Mouse (Mus musculus): ENCODE measurements around the gene Usp7. TPM values are rescaled to one million over a fixed set of nuclear protein-coding genes. Genes with fewer than 3 reads are reported as not detected.

Usp7 gene
- polyA plus RNA-seq, 1 experiment from 2014 or later: 28.4 TPM

- no peak overlapping the region for H3K27ac ChIP-seq (replicated peaks)
- no peaks in the 10 kb centered on the region for H3K4me1 ChIP-seq
- ATAC-seq (ENCODE audit: insufficient number of reproducible peaks, low FRiP score, low TSS enrichment, low read depth): no peak
- H3K4me2 ChIP-seq (replicated peaks): no peak overlapping the region
- no peak overlapping the region for H3K4me3 ChIP-seq (replicated peaks)
- H3K9ac ChIP-seq: no peak overlapping the region
- 57% methylated on average over 2 of the region's 2 CpGs for WGBS
- H3K27me3 ChIP-seq: no peaks in the 10 kb centered on the region
- no peaks in the 10 kb centered on the region for H3K9me3 ChIP-seq (replicated peaks)
- no peaks in the 10 kb centered on the region for H3K36me3 ChIP-seq
These were observed 31.6 kb upstream of the Usp7 start for GRCm38 (mm10) chr16:8823661-8824060.

GRCm38 (mm10) chr16:8822586-8822985 is 30.5 kb upstream of the Usp7 start:
- Histone ChIP-seq H3K4me1 (no peaks in the 10 kb centered on the region), H3K9ac (no peak overlapping the region), H3K4me2 (replicated peaks) (no peak overlapping the region), H3K27me3 (no peaks in the 10 kb centered on the region), H3K9me3 (replicated peaks) (no peaks in the 10 kb centered on the region), H3K36me3 (no peaks in the 10 kb centered on the region), H3K27ac (replicated peaks) (no peak overlapping the region), H3K4me3 (replicated peaks) (no peak overlapping the region)
- 81% methylated on average over 4 of the region's 4 CpGs for WGBS
- no peak for ATAC-seq (ENCODE audit: insufficient number of reproducible peaks, low FRiP score, low TSS enrichment, low read depth)

- H3K27ac ChIP-seq (replicated peaks): no peak overlapping the region
- H3K9ac ChIP-seq: no peak overlapping the region
- no peaks in the 10 kb centered on the region for H3K36me3 ChIP-seq
- no peak overlapping the region for H3K4me3 ChIP-seq (replicated peaks)
- no peak overlapping the region for H3K4me2 ChIP-seq (replicated peaks)
- WGBS: 47% methylated on average over 1 of the region's 1 CpGs
- ATAC-seq (ENCODE audit: insufficient number of reproducible peaks, low FRiP score, low TSS enrichment, low read depth): no peak
- H3K4me1 ChIP-seq: no peaks in the 10 kb centered on the region
- no peaks in the 10 kb centered on the region for H3K27me3 ChIP-seq
- H3K9me3 ChIP-seq (replicated peaks): no peaks in the 10 kb centered on the region
These were observed 29.3 kb upstream of the Usp7 start for GRCm38 (mm10) chr16:8821429-8821828.

GRCm38 (mm10) chr16:8817872-8818271 is 25.8 kb upstream of the Usp7 start:
- 79% methylated on average over 4 of the region's 4 CpGs for WGBS

GRCm38 (mm10) chr16:8810399-8811127 is 18.5 kb upstream of the Usp7 start:
- 85% methylated on average over 14 of the region's 14 CpGs for WGBS
- Histone ChIP-seq H3K9ac (no peak overlapping the region), H3K4me3 (replicated peaks) (no peak overlapping the region), H3K27me3 (no peaks in the 10 kb centered on the region), H3K9me3 (replicated peaks) (no peaks in the 10 kb centered on the region), H3K36me3 (no peaks in the 10 kb centered on the region), H3K4me2 (replicated peaks) (no peak overlapping the region), H3K4me1 (no peaks in the 10 kb centered on the region), H3K27ac (replicated peaks) (no peak overlapping the region)
- ATAC-seq (ENCODE audit: insufficient number of reproducible peaks, low FRiP score, low TSS enrichment, low read depth): no peak

More at GRCm38 (mm10) chr16:8817872-8818271, 25.8 kb upstream of the Usp7 start:
- no peak for ATAC-seq (ENCODE audit: insufficient number of reproducible peaks, low FRiP score, low TSS enrichment, low read depth)
- Histone ChIP-seq H3K27me3 (no peaks in the 10 kb centered on the region), H3K4me3 (replicated peaks) (no peak overlapping the region), H3K4me2 (replicated peaks) (no peak overlapping the region), H3K9me3 (replicated peaks) (no peaks in the 10 kb centered on the region), H3K9ac (no peak overlapping the region), H3K27ac (replicated peaks) (no peak overlapping the region), H3K36me3 (no peaks in the 10 kb centered on the region), H3K4me1 (no peaks in the 10 kb centered on the region)

- Histone ChIP-seq H3K9me3 (replicated peaks) (no peaks in the 10 kb centered on the region), H3K4me2 (replicated peaks) (no peak overlapping the region), H3K9ac (no peak overlapping the region), H3K36me3 (no peaks in the 10 kb centered on the region), H3K4me1 (no peaks in the 10 kb centered on the region), H3K27me3 (no peaks in the 10 kb centered on the region), H3K27ac (replicated peaks) (no peak overlapping the region), H3K4me3 (replicated peaks) (no peak overlapping the region)
- WGBS: 14% methylated on average over 4 of the region's 4 CpGs
- ATAC-seq (ENCODE audit: insufficient number of reproducible peaks, low FRiP score, low TSS enrichment, low read depth): no peak
These were observed 14.6 kb upstream of the Usp7 start for GRCm38 (mm10) chr16:8806703-8807102.

GRCm38 (mm10) chr16:8795906-8796305 is 3.8 kb upstream of the Usp7 start:
- 0 out of 2 replicates have a peak, but pooled peaks cover 5% of the 10 kb centered on the region for H3K9me3 ChIP-seq (replicated peaks)
- H3K9ac ChIP-seq: no peak overlapping the region
- H3K27me3 ChIP-seq: no peaks in the 10 kb centered on the region
- no peaks in the 10 kb centered on the region for H3K4me1 ChIP-seq
- no peak overlapping the region for H3K27ac ChIP-seq (replicated peaks)
- no peak for ATAC-seq (ENCODE audit: insufficient number of reproducible peaks, low FRiP score, low TSS enrichment, low read depth)
- H3K4me2 ChIP-seq (replicated peaks): no peak overlapping the region
- no peak overlapping the region for H3K4me3 ChIP-seq (replicated peaks)
- no peaks in the 10 kb centered on the region for H3K36me3 ChIP-seq
- WGBS: 76% methylated on average over 2 of the region's 2 CpGs

- H3K4me1 ChIP-seq: no peaks in the 10 kb centered on the region
- no peak for ATAC-seq (ENCODE audit: insufficient number of reproducible peaks, low FRiP score, low TSS enrichment, low read depth)
- no peak overlapping the region for H3K4me3 ChIP-seq (replicated peaks)
- no peak overlapping the region for H3K9ac ChIP-seq
- WGBS: 16% methylated on average over 3 of the region's 3 CpGs
- H3K27ac ChIP-seq (replicated peaks): no peak overlapping the region
- no peaks in the 10 kb centered on the region for H3K27me3 ChIP-seq
- no peaks in the 10 kb centered on the region for H3K36me3 ChIP-seq
- H3K4me2 ChIP-seq (replicated peaks): no peak overlapping the region
- H3K9me3 ChIP-seq (replicated peaks): 0 out of 2 replicates have a peak, but pooled peaks cover under 1% of the 10 kb centered on the region
These were observed 2.8 kb upstream of the Usp7 start for GRCm38 (mm10) chr16:8794952-8795351.

GRCm38 (mm10) chr16:8790886-8791285 is 1.2 kb downstream of the Usp7 start:
- Histone ChIP-seq H3K9ac (no peak overlapping the region), H3K27ac (replicated peaks) (no peak overlapping the region), H3K27me3 (no peaks in the 10 kb centered on the region), H3K4me2 (replicated peaks) (no peak overlapping the region), H3K9me3 (replicated peaks) (no peaks in the 10 kb centered on the region), H3K36me3 (no peaks in the 10 kb centered on the region), H3K4me3 (replicated peaks) (no peak overlapping the region), H3K4me1 (no peaks in the 10 kb centered on the region)
- no peak for ATAC-seq (ENCODE audit: insufficient number of reproducible peaks, low FRiP score, low TSS enrichment, low read depth)
- WGBS: 64% methylated on average over 4 of the region's 4 CpGs

- WGBS: 59% methylated on average over 3 of the region's 3 CpGs
- no peaks in the 10 kb centered on the region for H3K4me1 ChIP-seq
- H3K27me3 ChIP-seq: no peaks in the 10 kb centered on the region
- H3K4me2 ChIP-seq (replicated peaks): no peak overlapping the region
- no peak overlapping the region for H3K4me3 ChIP-seq (replicated peaks)
- no peak overlapping the region for H3K9ac ChIP-seq
- no peak for ATAC-seq (ENCODE audit: insufficient number of reproducible peaks, low FRiP score, low TSS enrichment, low read depth)
- H3K36me3 ChIP-seq: no peaks in the 10 kb centered on the region
- H3K9me3 ChIP-seq (replicated peaks): no peaks in the 10 kb centered on the region
- no peak overlapping the region for H3K27ac ChIP-seq (replicated peaks)
These were observed 7.4 kb downstream of the Usp7 start for GRCm38 (mm10) chr16:8784753-8785152.

- Histone ChIP-seq H3K9ac (no peak overlapping the region), H3K4me1 (no peaks in the 10 kb centered on the region), H3K4me2 (replicated peaks) (no peak overlapping the region), H3K4me3 (replicated peaks) (no peak overlapping the region), H3K27me3 (no peaks in the 10 kb centered on the region), H3K9me3 (replicated peaks) (no peaks in the 10 kb centered on the region), H3K36me3 (no peaks in the 10 kb centered on the region), H3K27ac (replicated peaks) (no peak overlapping the region)
- ATAC-seq (ENCODE audit: insufficient number of reproducible peaks, low FRiP score, low TSS enrichment, low read depth): no peak
- 82% methylated on average over 16 of the region's 16 CpGs for WGBS
These were observed 8.8 kb downstream of the Usp7 start for GRCm38 (mm10) chr16:8783198-8783913.

Data from embryonic facial prominence, embryonic 15.5 days (tissue).